Mouse (Mus musculus) heart, embryonic 13.5 days (tissue): ENCODE data around the gene Fam189a2. TPM values are rescaled to one million over a fixed set of nuclear protein-coding genes. Genes with fewer than 3 reads are reported as not detected.

Experiments used
- ATAC-seq: fragments of 200-750 bp; cut with Nextera tagmentation; 2 replicates; pipeline ENCODE4 v1.8.0; 2017; ENCODE audit warnings: moderate TSS enrichment; ENCODE audit not compliant: insufficient number of reproducible peaks, low FRiP score, low TSS enrichment; ENCODE audit errors: extremely low read depth
- H3K27ac ChIP-seq: fragments of 300-500 bp; sonication (generic); replicated peaks from 2 replicates; pipeline ENCODE4 v1.5.1; 2015; ENCODE audit warnings: moderate library complexity, mild to moderate bottlenecking, inconsistent platforms
- H3K27me3 ChIP-seq: fragments of 300-500 bp; sonication (generic); replicated peaks from 2 replicates; pipeline ENCODE4 v1.6.1; 2015; ENCODE audit warnings: mild to moderate bottlenecking, inconsistent platforms
- H3K36me3 ChIP-seq: fragments of 300-500 bp; sonication (generic); 2 replicates; pipeline ENCODE4 v1.6.1; 2015; ENCODE audit warnings: mild to moderate bottlenecking, inconsistent platforms
- H3K4me1 ChIP-seq: fragments of 300-500 bp; sonication (generic); 2 replicates; pipeline ENCODE4 v1.6.1; 2015; ENCODE audit warnings: inconsistent platforms
- H3K4me2 ChIP-seq: fragments of 300-500 bp; sonication (generic); 2 replicates; pipeline ENCODE4 v1.6.1; 2015; ENCODE audit warnings: inconsistent platforms, mild to moderate bottlenecking, moderate library complexity
- H3K4me3 ChIP-seq: fragments of 300-500 bp; sonication (generic); 2 replicates; pipeline ENCODE4 v1.5.1; 2015; ENCODE audit warnings: moderate library complexity, mild to moderate bottlenecking, inconsistent platforms
- H3K9ac ChIP-seq: fragments of 300-500 bp; sonication (generic); 2 replicates; pipeline ENCODE4 v1.6.1; 2015; ENCODE audit warnings: inconsistent platforms, mild to moderate bottlenecking, moderate library complexity
- H3K9me3 ChIP-seq: fragments of 300-500 bp; sonication (generic); 2 replicates; pipeline ENCODE4 v1.6.1; 2016; ENCODE audit warnings: inconsistent platforms
- WGBS: fragments of 180-500 bp; shearing (Covaris S2); methylation state at CpG from one replicate; pipeline ENCODE4 v1.1.7; 2015; ENCODE audit warnings: mixed read lengths; 5-methylcytosine and 5-hydroxymethylcytosine counted together
- polyA plus RNA-seq: library from polyadenylated mRNA; unstranded; fragments of >200 nt; fragmentation: Nextera tagmentation; extraction: Ambion mirVana; gene quantifications from 2 replicates; pipeline ENCODE4 v1.2.1, GENCODE M21; 2015

Fam189a2 gene
- polyA plus RNA-seq = 4.1 and 5.4 TPM in 2 replicates

- H3K27ac ChIP-seq = peak within 1 kb of the TSS; percentile 88
- under 1% methylated on average over 54 of the region's 65 CpGs for WGBS
- H3K36me3 ChIP-seq = peaks cover 4% of the 10 kb centered on the region; the same call in 1 of the 2 replicates
- H3K27me3 ChIP-seq = peaks cover 24% of the 10 kb centered on the region
- peak within 1 kb of the TSS; percentile 96 for H3K9ac ChIP-seq
- peak within 1 kb of the TSS; percentile 87 for H3K4me2 ChIP-seq
- H3K4me3 ChIP-seq = peak within 1 kb of the TSS; percentile 91
- H3K4me1 ChIP-seq = peaks cover 41% of the 10 kb centered on the region
- ATAC-seq = peak; percentile 73; the same call in 1 of the 2 replicates
- H3K9me3 ChIP-seq = peaks cover 2% of the 10 kb centered on the region; the same call in 1 of the 2 replicates
These were observed at the start of gene Fam189a2 for GRCm38 (mm10) chr19:24030871-24031556. TSS of gene Fam189a2 (minus strand) at chr19:24031019.

GRCm38 (mm10) chr19:24077658-24078057 is 46.8 kb upstream of the Fam189a2 start:
- Histone ChIP-seq H3K4me1 (peaks cover 29% of the 10 kb centered on the region), H3K36me3 (no peaks in the 10 kb centered on the region), H3K4me3 (no peak overlapping the region), H3K27ac (no peak overlapping the region), H3K9ac (no peak overlapping the region), H3K4me2 (no peak overlapping the region), H3K27me3 (no peaks in the 10 kb centered on the region), H3K9me3 (no peaks in the 10 kb centered on the region)
- ATAC-seq = no peak
- 83% methylated on average over 3 of the region's 3 CpGs for WGBS

- H3K27me3 ChIP-seq = no peaks in the 10 kb centered on the region
- H3K9ac ChIP-seq = no peak overlapping the region
- H3K4me1 ChIP-seq = peaks cover 29% of the 10 kb centered on the region
- no peak for ATAC-seq
- H3K36me3 ChIP-seq = no peaks in the 10 kb centered on the region
- H3K4me2 ChIP-seq = no peak overlapping the region
- no peak overlapping the region for H3K27ac ChIP-seq
- H3K4me3 ChIP-seq = no peak overlapping the region
- no peaks in the 10 kb centered on the region for H3K9me3 ChIP-seq
- WGBS = 64% methylated on average over 7 of the region's 7 CpGs
These were observed 45.7 kb upstream of the Fam189a2 start for GRCm38 (mm10) chr19:24076536-24076935.

GRCm38 (mm10) chr19:24075927-24076326 is 45.1 kb upstream of the Fam189a2 start:
- Histone ChIP-seq H3K4me1 (peaks cover 24% of the 10 kb centered on the region), H3K4me2 (no peak overlapping the region), H3K9ac (no peak overlapping the region), H3K4me3 (no peak overlapping the region), H3K36me3 (no peaks in the 10 kb centered on the region), H3K27me3 (no peaks in the 10 kb centered on the region), H3K27ac (no peak overlapping the region), H3K9me3 (no peaks in the 10 kb centered on the region)
- ATAC-seq = no peak
- 74% methylated on average over 8 of the region's 8 CpGs for WGBS

GRCm38 (mm10) chr19:24073155-24073554 is 42.3 kb upstream of the Fam189a2 start:
- 65% methylated on average over 4 of the region's 4 CpGs for WGBS
- H3K36me3 ChIP-seq = no peaks in the 10 kb centered on the region
- H3K4me1 ChIP-seq = 0 out of 2 replicates have a peak, but pooled peaks cover 10% of the 10 kb centered on the region
- no peaks in the 10 kb centered on the region for H3K27me3 ChIP-seq
- ATAC-seq = no peak
- H3K4me2 ChIP-seq = no peak overlapping the region
- H3K27ac ChIP-seq = no peak overlapping the region
- no peak overlapping the region for H3K9ac ChIP-seq
- H3K9me3 ChIP-seq = peaks cover 3% of the 10 kb centered on the region; the same call in 1 of the 2 replicates
- H3K4me3 ChIP-seq = no peak overlapping the region

GRCm38 (mm10) chr19:24064348-24064895 is 33.6 kb upstream of the Fam189a2 start:
- WGBS = 49% methylated on average over 12 of the region's 12 CpGs
- Histone ChIP-seq H3K27me3 (no peaks in the 10 kb centered on the region), H3K27ac (no peak overlapping the region), H3K9me3 (peaks cover 3% of the 10 kb centered on the region; the same call in 1 of the 2 replicates), H3K4me1 (0 out of 2 replicates have a peak, but pooled peaks cover 8% of the 10 kb centered on the region), H3K4me2 (no peak overlapping the region), H3K36me3 (no peaks in the 10 kb centered on the region), H3K9ac (no peak overlapping the region), H3K4me3 (no peak overlapping the region)
- no peak for ATAC-seq

- Histone ChIP-seq H3K27ac (no peak overlapping the region), H3K4me1 (peaks cover 13% of the 10 kb centered on the region), H3K9me3 (no peaks in the 10 kb centered on the region), H3K4me2 (no peak overlapping the region), H3K27me3 (no peaks in the 10 kb centered on the region), H3K4me3 (no peak overlapping the region), H3K9ac (no peak overlapping the region), H3K36me3 (no peaks in the 10 kb centered on the region)
- no peak for ATAC-seq
- WGBS = 79% methylated on average over 4 of the region's 4 CpGs
These were observed 32.8 kb upstream of the Fam189a2 start for GRCm38 (mm10) chr19:24063585-24063984.

GRCm38 (mm10) chr19:24058851-24059250 is 28.0 kb upstream of the Fam189a2 start:
- H3K27me3 ChIP-seq = no peaks in the 10 kb centered on the region
- H3K9me3 ChIP-seq = peaks cover 6% of the 10 kb centered on the region; the same call in 1 of the 2 replicates
- H3K27ac ChIP-seq = peak overlapping the region; percentile 92
- peaks cover 37% of the 10 kb centered on the region for H3K4me1 ChIP-seq
- no peak overlapping the region for H3K9ac ChIP-seq
- WGBS = 59% methylated on average over 8 of the region's 8 CpGs
- ATAC-seq = no peak
- no peaks in the 10 kb centered on the region for H3K36me3 ChIP-seq
- no peak overlapping the region for H3K4me3 ChIP-seq
- H3K4me2 ChIP-seq = no peak overlapping the region

GRCm38 (mm10) chr19:24058021-24058420 is 27.2 kb upstream of the Fam189a2 start:
- Histone ChIP-seq H3K9me3 (peaks cover 6% of the 10 kb centered on the region; the same call in 1 of the 2 replicates), H3K27ac (peak overlapping the region; percentile 92), H3K9ac (peak overlapping the region; percentile 25), H3K4me3 (no peak overlapping the region), H3K4me2 (no peak overlapping the region), H3K36me3 (no peaks in the 10 kb centered on the region), H3K27me3 (no peaks in the 10 kb centered on the region), H3K4me1 (peaks cover 43% of the 10 kb centered on the region)
- ATAC-seq = no peak
- 27% methylated on average over 5 of the region's 5 CpGs for WGBS

- Histone ChIP-seq H3K36me3 (no peaks in the 10 kb centered on the region), H3K27ac (peak overlapping the region; percentile 92), H3K9me3 (peaks cover 6% of the 10 kb centered on the region; the same call in 1 of the 2 replicates), H3K4me2 (no peak overlapping the region), H3K4me1 (peaks cover 46% of the 10 kb centered on the region), H3K4me3 (no peak overlapping the region), H3K9ac (no peak overlapping the region), H3K27me3 (no peaks in the 10 kb centered on the region)
- WGBS = 82% methylated on average over 1 of the region's 1 CpGs
- no peak for ATAC-seq
These were observed 26.1 kb upstream of the Fam189a2 start for GRCm38 (mm10) chr19:24056880-24057279.

- 21% methylated on average over 2 of the region's 2 CpGs for WGBS
- peak; percentile 33; the same call in 1 of the 2 replicates for ATAC-seq
- Histone ChIP-seq H3K9me3 (peaks cover 6% of the 10 kb centered on the region; the same call in 1 of the 2 replicates), H3K4me3 (no peak overlapping the region), H3K9ac (peak overlapping the region; percentile 67), H3K27me3 (no peaks in the 10 kb centered on the region), H3K36me3 (no peaks in the 10 kb centered on the region), H3K27ac (peak overlapping the region; percentile 92), H3K4me1 (peaks cover 60% of the 10 kb centered on the region), H3K4me2 (peak overlapping the region; percentile 28)
These were observed 24.1 kb upstream of the Fam189a2 start for GRCm38 (mm10) chr19:24054904-24055303.
